Mouse (Mus musculus) forebrain, embryonic 16.5 days (tissue): ENCODE results near the gene Dusp22. TPM values are rescaled to one million over a fixed set of nuclear protein-coding genes. Genes with fewer than 3 reads are reported as not detected.

Experiments used
- ATAC-seq: fragments of 200-750 bp; cut with Nextera tagmentation; 2 replicates; pipeline ENCODE4 v1.8.0; 2017; ENCODE audit warnings: mild to moderate bottlenecking, moderate library complexity
- H3K27ac ChIP-seq: fragments of 300-500 bp; sonication (generic); 2 replicates; pipeline ENCODE4 v1.5.1; 2014; ENCODE audit warnings: low read length, control low read depth
- H3K27me3 ChIP-seq: fragments of 300-500 bp; sonication (generic); replicated peaks from 2 replicates; pipeline ENCODE4 v1.6.1; 2014; ENCODE audit warnings: low read length; ENCODE audit not compliant: control insufficient read depth, insufficient read depth
- H3K36me3 ChIP-seq: fragments of 300-500 bp; sonication (generic); 2 replicates; pipeline ENCODE4 v1.6.1; 2014; ENCODE audit not compliant: control insufficient read depth, insufficient read depth
- H3K4me1 ChIP-seq: fragments of 300-500 bp; sonication (generic); replicated peaks from 2 replicates; pipeline ENCODE4 v1.6.1; 2014; ENCODE audit warnings: low read length; ENCODE audit not compliant: control insufficient read depth, insufficient read depth
- H3K4me2 ChIP-seq: fragments of 300-500 bp; sonication (generic); 2 replicates; pipeline ENCODE4 v1.6.1; 2014; ENCODE audit warnings: mild to moderate bottlenecking, low read length, control low read depth
- H3K4me3 ChIP-seq: fragments of 300-500 bp; sonication (generic); replicated peaks from 2 replicates; pipeline ENCODE4 v1.5.1; 2014; ENCODE audit warnings: mild to moderate bottlenecking, low read length, control low read depth
- H3K9ac ChIP-seq: fragments of 300-500 bp; sonication (generic); replicated peaks from 2 replicates; pipeline ENCODE4 v1.6.1; 2014; ENCODE audit warnings: low read depth, low read length, control low read depth
- H3K9me3 ChIP-seq: fragments of 300-500 bp; sonication (generic); 2 replicates; pipeline ENCODE4 v1.6.1; 2016; ENCODE audit warnings: low read length; ENCODE audit not compliant: control insufficient read depth
- WGBS: fragments of 180-500 bp; shearing (Covaris S2); extraction: QIAGEN DNeasy Blood & Tissue Kit; methylation state at CpG from one replicate; pipeline ENCODE4 v1.1.7; 2014; 5-methylcytosine and 5-hydroxymethylcytosine counted together
- polyA plus RNA-seq: library from polyadenylated mRNA; unstranded; fragments of >200 nt; fragmentation: Nextera tagmentation; extraction: Ambion mirVana; gene quantifications from 2 replicates; pipeline ENCODE4 v1.2.1, GENCODE M21; 2015

The Dusp22 gene
- polyA plus RNA-seq, 1 experiment from 2014 or later, result 15.9 TPM

- 93% methylated on average over 4 of the region's 4 CpGs for WGBS
- no peaks in the 10 kb centered on the region for H3K4me1 ChIP-seq
- H3K9ac ChIP-seq, result no peak overlapping the region
- H3K36me3 ChIP-seq, result no peaks in the 10 kb centered on the region
- H3K4me3 ChIP-seq, result no peak overlapping the region
- ATAC-seq, result no peak
- H3K4me2 ChIP-seq, result no peak overlapping the region
- H3K27me3 ChIP-seq, result no peaks in the 10 kb centered on the region
- H3K27ac ChIP-seq, result no peak overlapping the region
- no peaks in the 10 kb centered on the region for H3K9me3 ChIP-seq
Observed at GRCm38 (mm10) chr13:30738310-30738840, 78.6 kb downstream of the Dusp22 start.

- Histone ChIP-seq H3K9ac (no peak overlapping the region), H3K27ac (no peak overlapping the region), H3K36me3 (no peaks in the 10 kb centered on the region), H3K27me3 (no peaks in the 10 kb centered on the region), H3K4me1 (no peaks in the 10 kb centered on the region), H3K4me3 (no peak overlapping the region), H3K9me3 (no peaks in the 10 kb centered on the region), H3K4me2 (no peak overlapping the region)
- WGBS, result 79% methylated on average over 5 of the region's 5 CpGs
- ATAC-seq, result no peak
Observed at GRCm38 (mm10) chr13:30741172-30741571, 81.4 kb downstream of the Dusp22 start.

- Histone ChIP-seq H3K9me3 (no peaks in the 10 kb centered on the region), H3K4me3 (no peak overlapping the region), H3K36me3 (no peaks in the 10 kb centered on the region), H3K4me2 (no peak overlapping the region), H3K9ac (no peak overlapping the region), H3K4me1 (no peaks in the 10 kb centered on the region), H3K27me3 (peaks cover 4% of the 10 kb centered on the region; the same call in 1 of the 2 replicates), H3K27ac (no peak overlapping the region)
- no peak for ATAC-seq
- 73% methylated on average over 6 of the region's 6 CpGs for WGBS
Observed at GRCm38 (mm10) chr13:30742411-30742970, 82.7 kb downstream of the Dusp22 start.

- Histone ChIP-seq H3K9me3 (no peaks in the 10 kb centered on the region), H3K4me2 (no peak overlapping the region), H3K4me1 (peaks cover 9% of the 10 kb centered on the region), H3K36me3 (no peaks in the 10 kb centered on the region), H3K9ac (no peak overlapping the region), H3K27me3 (peaks cover 26% of the 10 kb centered on the region), H3K27ac (no peak overlapping the region), H3K4me3 (no peak overlapping the region)
- no peak for ATAC-seq
- WGBS, result 66% methylated on average over 7 of the region's 7 CpGs
Observed at GRCm38 (mm10) chr13:30745121-30745520, 85.3 kb downstream of the Dusp22 start.

GRCm38 (mm10) chr13:30747068-30747467 lies 87.3 kb downstream of the Dusp22 start:
- Histone ChIP-seq H3K4me1 (peaks cover 17% of the 10 kb centered on the region), H3K36me3 (no peaks in the 10 kb centered on the region), H3K4me2 (no peak overlapping the region), H3K9ac (no peak overlapping the region), H3K4me3 (no peak overlapping the region), H3K27me3 (peaks cover 43% of the 10 kb centered on the region), H3K27ac (no peak overlapping the region), H3K9me3 (no peaks in the 10 kb centered on the region)
- WGBS, result 81% methylated on average over 5 of the region's 5 CpGs
- ATAC-seq, result no peak

GRCm38 (mm10) chr13:30747504-30747903 lies 87.7 kb downstream of the Dusp22 start:
- H3K9ac ChIP-seq, result no peak overlapping the region
- H3K4me3 ChIP-seq, result no peak overlapping the region
- H3K36me3 ChIP-seq, result no peaks in the 10 kb centered on the region
- H3K9me3 ChIP-seq, result no peaks in the 10 kb centered on the region
- peaks cover 45% of the 10 kb centered on the region for H3K27me3 ChIP-seq
- no peak for ATAC-seq
- 74% methylated on average over 11 of the region's 11 CpGs for WGBS
- H3K27ac ChIP-seq, result no peak overlapping the region
- no peak overlapping the region for H3K4me2 ChIP-seq
- H3K4me1 ChIP-seq, result peaks cover 17% of the 10 kb centered on the region

GRCm38 (mm10) chr13:30748321-30748720 lies 88.5 kb downstream of the Dusp22 start:
- Histone ChIP-seq H3K9me3 (no peaks in the 10 kb centered on the region), H3K4me1 (peaks cover 17% of the 10 kb centered on the region), H3K27me3 (peaks cover 50% of the 10 kb centered on the region), H3K4me3 (no peak overlapping the region), H3K36me3 (no peaks in the 10 kb centered on the region), H3K27ac (no peak overlapping the region), H3K4me2 (no peak overlapping the region), H3K9ac (no peak overlapping the region)
- no peak for ATAC-seq
- WGBS, result 55% methylated on average over 11 of the region's 11 CpGs

GRCm38 (mm10) chr13:30749021-30749556 lies 89.3 kb downstream of the Dusp22 start, which contains the start of gene Irf4:
Gene Irf4 (plus strand): TSS chr13:30749226.
- Histone ChIP-seq H3K4me3 (peak within 1 kb of the TSS; percentile 34), H3K27me3 (peaks cover 50% of the 10 kb centered on the region), H3K9ac (no peak within 1 kb of the TSS), H3K36me3 (no peaks in the 10 kb centered on the region), H3K4me2 (peak within 1 kb of the TSS; percentile 56), H3K27ac (no peak within 1 kb of the TSS), H3K4me1 (peaks cover 17% of the 10 kb centered on the region), H3K9me3 (no peaks in the 10 kb centered on the region)
- under 1% methylated on average over 21 of the region's 21 CpGs for WGBS
- peak; percentile 88 for ATAC-seq

- Histone ChIP-seq H3K27ac (no peak overlapping the region), H3K4me1 (peaks cover 17% of the 10 kb centered on the region), H3K4me2 (peak overlapping the region; percentile 56), H3K9ac (no peak overlapping the region), H3K27me3 (peaks cover 50% of the 10 kb centered on the region), H3K4me3 (peak overlapping the region; percentile 34), H3K36me3 (no peaks in the 10 kb centered on the region), H3K9me3 (no peaks in the 10 kb centered on the region)
- no peak for ATAC-seq
- 4% methylated on average over 11 of the region's 11 CpGs for WGBS
Observed at GRCm38 (mm10) chr13:30749557-30750141, 89.8 kb downstream of the Dusp22 start.
